Comparison of ENCODE assay signal across 24 mouse cellular contexts in the genomic region with DNA sequence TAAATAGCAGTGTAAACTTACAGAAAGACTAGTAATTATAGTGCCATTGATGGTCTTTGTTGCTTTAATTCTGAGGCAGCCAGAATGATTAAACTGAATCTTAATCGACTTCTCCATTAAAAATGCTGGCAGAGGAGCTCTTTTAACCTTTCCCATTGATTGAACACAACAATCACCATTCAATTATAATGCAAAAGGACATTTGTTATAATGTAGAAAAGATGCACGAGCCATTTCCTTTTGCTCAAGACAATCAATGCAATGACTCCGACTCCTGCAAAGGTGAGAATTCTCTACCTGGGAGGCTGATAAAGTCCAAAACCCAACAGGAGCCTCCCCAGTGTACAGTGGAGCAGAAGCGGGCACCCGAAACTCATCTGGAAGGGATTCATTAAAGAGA.
DNase-seq lines count a peak whose midpoint lies in the region; ATAC-seq and TF ChIP-seq lines count a peak whose summit lies in the region.
"Had no signal": no experiment of that assay in that cellular context is flagged by ENCODE, and none has a peak within 500 bp of the region (broad histone marks: within the 10 kb centered on the region; RNA-seq: fewer than 3 reads in every experiment).

No protein-coding gene starts in this region.

- intact Hi-C loops in heart, postnatal 10 days (cut with DNase I) = no loop called here

- no peaks in the 10 kb centered on the region for H3K9me3 ChIP-seq in forebrain, embryonic 14.5 days (replicated peaks; ENCODE audit: control insufficient read depth, low read length)
- H3K9me3 ChIP-seq in forebrain, embryonic 12.5 days = no peaks in the 10 kb centered on the region
- no peaks in the 10 kb centered on the region for H3K9me3 ChIP-seq in forebrain, embryonic 16.5 days (ENCODE audit: control insufficient read depth, low read length)
- H3K9me3 ChIP-seq in forebrain, embryonic 10.5 days = no peaks in the 10 kb centered on the region
- H3K9me3 ChIP-seq: embryonic facial prominence, embryonic 13.5 days; embryonic facial prominence, embryonic 15.5 days had no signal

- WGBS in forebrain, embryonic 14.5 days = 29% methylated on average over 5 of the region's 5 CpGs
- 52% methylated on average over 5 of the region's 5 CpGs for WGBS in forebrain, embryonic 12.5 days
- WGBS in forebrain, embryonic 16.5 days = 19% methylated on average over 5 of the region's 5 CpGs
- WGBS in forebrain, embryonic 10.5 days = 85% methylated on average over 5 of the region's 5 CpGs

- no peak overlapping the region for H3K4me3 ChIP-seq in forebrain, embryonic 14.5 days (ENCODE audit: low read depth, low read length)
- no peak overlapping the region for H3K4me3 ChIP-seq in forebrain, embryonic 12.5 days (replicated peaks)
- no peak overlapping the region for H3K4me3 ChIP-seq in forebrain, embryonic 16.5 days (replicated peaks; ENCODE audit: low read length)
- no peak overlapping the region for H3K4me3 ChIP-seq in forebrain, embryonic 10.5 days
- H3K4me3 ChIP-seq: embryonic facial prominence, embryonic 13.5 days; embryonic facial prominence, embryonic 15.5 days; erythroblast, embryonic 14.5 days had no signal

- H3K27me3 ChIP-seq in forebrain, embryonic 14.5 days (replicated peaks; ENCODE audit: control insufficient read depth, insufficient read depth, low read length) = no peaks in the 10 kb centered on the region
- no peaks in the 10 kb centered on the region for H3K27me3 ChIP-seq in forebrain, embryonic 12.5 days
- H3K27me3 ChIP-seq in forebrain, embryonic 16.5 days (replicated peaks; ENCODE audit: control insufficient read depth, insufficient read depth, low read length) = no peaks in the 10 kb centered on the region
- H3K27me3 ChIP-seq in forebrain, embryonic 10.5 days (ENCODE audit: poor library complexity, severe bottlenecking) = no peaks in the 10 kb centered on the region
- H3K27me3 ChIP-seq: embryonic facial prominence, embryonic 13.5 days; embryonic facial prominence, embryonic 15.5 days; Patski had no signal

- H3K27ac ChIP-seq in forebrain, embryonic 14.5 days (ENCODE audit: low read depth, low read length) = no peak overlapping the region
- H3K27ac ChIP-seq in forebrain, embryonic 12.5 days = no peak overlapping the region
- H3K27ac ChIP-seq in forebrain, embryonic 16.5 days (ENCODE audit: low read length) = no peak overlapping the region
- no peak overlapping the region for H3K27ac ChIP-seq in forebrain, embryonic 10.5 days
- H3K27ac ChIP-seq: embryonic facial prominence, embryonic 13.5 days; embryonic facial prominence, embryonic 15.5 days had no signal

- no peak overlapping the region for H3K4me2 ChIP-seq in forebrain, embryonic 14.5 days (ENCODE audit: low read length)
- H3K4me2 ChIP-seq in forebrain, embryonic 12.5 days = no peak overlapping the region
- no peak overlapping the region for H3K4me2 ChIP-seq in forebrain, embryonic 16.5 days (ENCODE audit: low read length)
- H3K4me2 ChIP-seq: embryonic facial prominence, embryonic 13.5 days; embryonic facial prominence, embryonic 15.5 days had no signal

- no peak overlapping the region for H3K9ac ChIP-seq in forebrain, embryonic 14.5 days (ENCODE audit: low read length)
- no peak overlapping the region for H3K9ac ChIP-seq in forebrain, embryonic 12.5 days
- H3K9ac ChIP-seq in forebrain, embryonic 16.5 days (replicated peaks; ENCODE audit: low read depth, low read length) = no peak overlapping the region
- H3K9ac ChIP-seq: embryonic facial prominence, embryonic 13.5 days; embryonic facial prominence, embryonic 15.5 days had no signal

- DNase-seq in forebrain, embryonic 14.5 days (ENCODE audit: low spot score) = peak; percentile 23
- DNase-seq in forebrain, embryonic 10.5 days (ENCODE audit: extremely low spot score, low spot score) = no peak
- DNase-seq in R1 (ENCODE audit: low read depth, low spot score) = peak; percentile 27
- DNase-seq in brain, embryonic 14.5 days (ENCODE audit: low read depth) = peak; percentile 32
- DNase-seq in heart, postnatal 10 days = no peak
- DNase-seq in layer of hippocampus, adult 9-10 months (ENCODE audit: low spot score) = no peak
- DNase-seq: adrenal gland, adult 8-10 months; adrenal gland, postnatal 14 days; adrenal gland, postnatal 36 days; cerebellum, adult 11 months; cerebellum, adult 18-20 months; cerebellum, adult 8-10 months; cerebellum, adult 9-11 months; cerebellum, postnatal 14 days; cerebellum, postnatal 36 days; embryo, embryonic 11 days had no signal

- no peaks in the 10 kb centered on the region for H3K4me1 ChIP-seq in forebrain, embryonic 14.5 days (ENCODE audit: control insufficient read depth, insufficient read depth, low read length)
- H3K4me1 ChIP-seq in forebrain, embryonic 12.5 days = no peaks in the 10 kb centered on the region
- H3K4me1 ChIP-seq in forebrain, embryonic 16.5 days (replicated peaks; ENCODE audit: control insufficient read depth, insufficient read depth, low read length) = 0 out of 2 replicates have a peak, but pooled peaks cover 2% of the 10 kb centered on the region
- no peaks in the 10 kb centered on the region for H3K4me1 ChIP-seq in forebrain, embryonic 10.5 days
- H3K4me1 ChIP-seq: embryonic facial prominence, embryonic 13.5 days; embryonic facial prominence, embryonic 15.5 days had no signal

- TF ChIP-seq POLR2A in brain, embryonic 14.5 days (IDR thresholded peaks at IDR 0.05; ENCODE audit: borderline replicate concordance, extremely low read depth, insufficient read depth, insufficient read length, poor library complexity, severe bottlenecking) = no peak

- 0 out of 2 replicates have a peak, but pooled peaks have one; percentile 15 for ATAC-seq in forebrain, embryonic 14.5 days
- ATAC-seq in forebrain, embryonic 12.5 days (ENCODE audit: low FRiP score) = no peak
- peak; percentile 33; the same call in 1 of the 2 replicates for ATAC-seq in forebrain, embryonic 16.5 days
- ATAC-seq: activated CD4-positive, CD25-positive, alpha-beta regulatory T cell, adult 4 months; Patski had no signal

- no peak for TF ChIP-seq CTCF in brain, embryonic 14.5 days (IDR thresholded peaks at IDR 0.05; ENCODE audit: borderline replicate concordance, extremely low read depth, insufficient read depth, insufficient read length)

- no peaks in the 10 kb centered on the region for H3K36me3 ChIP-seq in forebrain, embryonic 14.5 days (ENCODE audit: control insufficient read depth, insufficient read depth, low read length)
- no peaks in the 10 kb centered on the region for H3K36me3 ChIP-seq in forebrain, embryonic 12.5 days (replicated peaks)
- no peaks in the 10 kb centered on the region for H3K36me3 ChIP-seq in forebrain, embryonic 16.5 days (ENCODE audit: control insufficient read depth, insufficient read depth)
- H3K36me3 ChIP-seq in forebrain, embryonic 10.5 days (replicated peaks) = no peaks in the 10 kb centered on the region
- H3K36me3 ChIP-seq: embryonic facial prominence, embryonic 13.5 days; embryonic facial prominence, embryonic 15.5 days; G1E had no signal

Comparison
In these comparisons a context has a peak if more than half of its experiments do, and no peak if none do; other contexts are left out.
1. DNase-seq: peak in forebrain, embryonic 14.5 days (single experiment), R1 (single experiment) and brain, embryonic 14.5 days (single experiment); none in forebrain, embryonic 10.5 days (single experiment), heart, postnatal 10 days (0 of 2) and layer of hippocampus, adult 9-10 months (single experiment).